Mouse (Mus musculus): ENCODE measurements around the gene Cd93.
A peak's percentile ranks its signal among the peaks of the same experiment; 100 is the strongest.

The Cd93 gene

DNA sequence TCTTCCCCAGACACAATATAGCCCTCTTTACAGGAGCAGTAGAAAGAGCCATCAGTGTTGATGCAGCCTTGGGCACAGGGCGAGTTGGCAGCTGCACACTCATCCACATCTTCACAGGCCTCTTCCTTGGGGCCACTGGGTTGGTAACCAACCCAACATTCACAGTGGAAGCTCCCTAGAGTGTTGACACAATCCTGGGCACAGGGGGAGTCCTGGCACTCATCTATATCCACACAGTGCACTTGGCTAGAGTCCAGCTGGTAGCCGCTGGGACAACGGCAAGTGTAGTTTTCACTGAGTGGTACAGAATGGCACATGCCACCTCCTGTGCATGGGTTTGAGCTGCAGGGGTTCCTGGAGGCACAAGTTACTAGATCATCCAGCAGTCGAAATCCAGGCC, 1.2 kb downstream of the Cd93 start:
- DNase-seq (ENCODE audit: extremely low spot score), result no peak

DNA sequence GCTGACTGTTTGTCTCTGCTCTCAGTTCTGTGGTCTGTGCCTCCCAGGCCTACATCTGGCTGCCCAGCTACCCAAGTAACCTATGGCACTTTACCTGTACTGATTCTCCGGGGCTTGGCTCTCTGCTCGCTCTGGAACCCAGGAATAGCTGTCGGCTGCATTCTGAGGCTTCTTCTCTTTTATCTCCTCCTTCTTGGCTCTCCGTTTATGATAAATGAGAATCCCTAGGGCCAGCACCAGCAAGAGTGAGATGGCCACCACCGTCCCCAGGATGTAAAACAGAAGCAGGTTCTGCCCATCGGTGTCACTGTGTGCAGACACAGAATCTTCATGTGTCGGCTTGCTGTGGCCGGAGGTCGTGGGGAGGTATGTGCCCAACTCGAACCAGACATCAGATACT, 1.9 kb downstream of the Cd93 start:
- no peak for DNase-seq (ENCODE audit: extremely low spot score)

DNA sequence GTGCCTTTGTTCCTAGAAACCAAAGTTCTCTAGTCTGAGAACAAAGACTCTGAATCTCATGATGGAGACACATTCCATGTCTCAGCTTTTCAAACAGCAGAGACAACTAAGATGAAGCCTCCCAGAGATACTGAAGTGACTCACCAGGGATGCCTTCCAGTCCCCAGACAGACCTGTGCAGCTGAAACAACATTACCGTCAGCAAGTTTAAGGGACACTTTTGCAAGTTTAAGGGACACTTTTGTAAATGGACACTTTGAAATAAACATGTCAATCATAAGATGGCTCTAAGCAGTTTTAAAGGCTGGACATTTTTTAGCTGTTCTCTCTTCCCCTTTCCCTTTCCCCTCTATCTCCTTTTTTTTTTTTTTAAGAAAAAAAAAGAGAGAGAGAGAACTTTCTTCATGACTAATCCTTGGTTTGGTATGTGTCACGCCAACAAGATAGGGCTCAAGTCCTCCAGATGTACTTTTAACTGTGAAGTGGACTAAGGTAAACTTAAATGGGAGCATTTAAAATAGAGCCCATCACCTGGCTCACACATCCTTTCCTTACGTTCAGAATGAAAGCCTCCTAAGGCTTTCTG, 3.6 kb downstream of the Cd93 start:
- DNase-seq (ENCODE audit: extremely low spot score), result no peak

DNA sequence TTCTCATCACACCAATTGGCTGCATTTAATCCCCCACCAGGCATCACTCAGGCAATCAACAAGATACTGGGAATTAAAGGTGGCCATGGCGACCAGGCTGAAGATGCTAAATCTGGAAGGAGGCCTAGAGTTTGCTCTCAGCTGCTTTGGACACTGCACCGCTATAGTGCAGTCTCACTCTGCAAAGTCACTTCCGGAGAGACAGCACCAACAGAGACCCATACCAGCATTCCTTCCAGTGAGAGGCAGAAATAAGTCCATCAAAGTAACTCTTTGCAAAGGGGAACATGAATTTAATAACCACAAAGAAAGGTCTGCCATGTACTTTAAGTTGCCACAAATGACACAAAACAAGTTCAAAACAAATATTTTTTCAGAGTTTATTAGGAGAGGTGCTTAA, 7.1 kb downstream of the Cd93 start:
- no peak for DNase-seq (ENCODE audit: extremely low spot score)

DNA sequence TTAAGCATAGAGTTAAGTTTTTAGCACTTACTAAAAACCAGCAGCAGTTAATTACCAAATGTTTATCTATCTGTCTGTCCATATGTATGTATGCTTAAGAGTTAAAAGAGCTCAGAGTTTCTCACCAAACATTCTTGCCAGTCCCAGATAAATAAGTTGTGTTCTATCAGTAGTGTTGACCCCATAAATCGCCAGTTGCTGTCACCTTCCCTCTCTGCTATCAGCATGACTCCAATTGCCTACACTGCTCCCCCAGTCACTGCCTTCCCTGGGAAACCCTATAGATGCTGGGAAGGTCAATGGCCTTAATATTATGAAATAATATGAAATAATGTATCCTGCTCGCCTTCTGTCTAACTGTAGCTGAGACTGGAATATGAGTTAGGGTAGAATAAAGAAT, 11.0 kb downstream of the Cd93 start:
- no peak for DNase-seq (ENCODE audit: extremely low spot score)

DNA sequence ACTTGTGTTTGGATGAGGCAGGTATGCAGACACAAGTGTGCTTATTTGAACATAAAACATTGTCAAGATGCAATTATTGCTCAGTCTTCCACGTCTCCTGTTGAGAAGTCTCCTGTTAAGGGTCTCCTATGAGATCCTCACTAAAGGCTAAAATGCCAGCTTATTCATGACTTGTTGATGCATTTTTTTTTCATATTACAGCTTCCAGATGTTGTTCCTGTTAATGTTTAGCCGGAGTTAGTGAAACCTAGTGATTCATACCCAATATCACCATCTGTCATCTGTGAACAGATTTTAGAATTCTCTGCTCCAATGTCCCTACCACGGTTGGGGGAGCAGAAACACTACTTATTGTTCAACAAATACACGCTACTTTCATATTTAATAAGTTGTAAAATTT, 12.4 kb downstream of the Cd93 start:
- DNase-seq (ENCODE audit: extremely low spot score), result no peak

DNA sequence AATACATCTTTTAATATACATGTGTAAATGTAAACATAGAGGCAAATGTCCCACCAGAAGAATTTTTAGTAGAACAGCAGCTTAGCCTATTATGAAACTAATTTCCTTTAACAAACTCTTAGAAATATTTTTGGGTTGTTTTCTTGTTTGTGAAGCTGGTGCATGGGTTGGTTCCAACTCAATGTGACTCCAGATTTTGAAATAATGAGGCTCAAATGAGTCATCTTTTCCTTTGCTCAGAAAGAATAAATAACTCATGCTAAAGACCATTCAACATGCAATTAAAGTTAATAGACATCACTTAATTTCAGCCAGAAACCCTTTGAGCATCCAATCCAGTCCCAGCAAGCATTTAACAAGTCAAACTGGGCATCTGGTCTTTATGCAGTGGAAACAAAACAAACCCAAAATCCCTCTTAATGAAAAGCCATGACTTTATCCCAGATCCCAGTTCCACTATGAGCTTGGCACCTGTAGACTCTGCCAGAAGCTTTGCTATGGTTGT, 14.3 kb downstream of the Cd93 start:
- DNase-seq (ENCODE audit: extremely low spot score), result no peak

DNA sequence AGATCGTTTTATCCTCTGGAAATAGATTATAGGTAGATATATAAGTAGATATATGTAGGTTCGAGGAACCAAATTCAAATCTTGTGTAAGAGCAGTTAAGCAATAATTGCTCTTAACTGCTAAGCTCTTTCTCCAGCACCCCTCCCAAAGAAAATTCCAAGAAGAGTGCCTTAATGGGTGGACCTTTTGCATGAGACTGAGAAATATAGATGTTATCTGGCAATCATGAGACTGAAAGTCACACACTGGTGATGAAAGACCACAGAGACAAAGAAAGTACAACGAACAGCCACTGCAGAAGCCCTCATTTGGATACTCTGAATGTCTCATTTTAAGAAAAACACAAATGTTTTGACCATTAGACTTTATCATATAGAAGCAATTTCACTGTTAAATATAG, 14.8 kb downstream of the Cd93 start:
- no peak for DNase-seq (ENCODE audit: extremely low spot score)

DNA sequence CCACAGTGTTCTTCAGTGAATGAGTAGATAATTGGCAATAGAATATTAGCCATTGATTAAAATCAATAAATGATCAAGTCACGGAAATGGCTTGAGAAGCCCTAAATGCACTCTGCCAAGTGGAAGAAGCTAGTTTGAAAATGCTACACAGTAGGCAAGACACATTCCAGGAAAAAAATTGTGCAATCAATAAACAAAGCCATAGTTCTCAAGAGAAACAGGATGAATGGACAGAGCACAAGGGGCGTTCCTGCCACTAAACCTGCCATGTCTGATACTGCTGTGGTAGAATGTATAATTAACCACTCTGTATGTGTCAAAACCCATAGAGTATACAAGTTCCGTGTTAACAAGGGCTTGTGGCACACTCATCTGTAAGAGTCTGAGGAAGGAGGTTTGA, 15.8 kb downstream of the Cd93 start:
- no peak for DNase-seq (ENCODE audit: extremely low spot score)

DNA sequence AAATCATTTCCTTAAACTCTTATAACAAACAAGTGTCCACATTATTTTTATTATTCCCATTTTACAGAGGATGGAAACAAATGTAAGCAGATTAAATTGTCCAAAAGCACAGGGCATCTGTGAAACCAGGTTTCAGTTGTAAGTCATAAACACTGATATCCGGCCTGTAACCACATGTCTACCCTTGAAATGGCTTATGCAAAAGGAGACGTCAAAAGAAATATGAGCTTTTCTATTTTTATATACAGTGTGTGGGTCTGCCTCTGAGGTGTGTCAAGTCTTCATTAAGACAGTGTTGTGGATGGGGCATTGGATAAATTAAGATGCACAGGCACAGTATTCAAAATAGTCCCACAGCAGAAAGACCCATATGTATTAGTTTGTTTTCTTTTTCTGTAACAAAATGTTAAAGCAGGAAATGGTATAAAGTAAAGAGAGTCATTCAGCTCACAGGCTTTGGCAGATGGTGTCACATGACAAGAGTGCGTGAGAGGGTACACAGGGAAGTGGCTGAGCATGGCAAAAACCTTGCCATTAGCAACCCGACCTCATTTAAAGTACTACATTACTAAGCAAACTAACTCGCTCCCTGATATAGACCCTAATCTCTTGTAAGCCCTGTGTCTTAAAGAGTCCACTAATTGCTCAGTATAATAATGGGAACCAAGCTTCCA, 17.5 kb downstream of the Cd93 start:
- no peak for DNase-seq (ENCODE audit: extremely low spot score)

DNA sequence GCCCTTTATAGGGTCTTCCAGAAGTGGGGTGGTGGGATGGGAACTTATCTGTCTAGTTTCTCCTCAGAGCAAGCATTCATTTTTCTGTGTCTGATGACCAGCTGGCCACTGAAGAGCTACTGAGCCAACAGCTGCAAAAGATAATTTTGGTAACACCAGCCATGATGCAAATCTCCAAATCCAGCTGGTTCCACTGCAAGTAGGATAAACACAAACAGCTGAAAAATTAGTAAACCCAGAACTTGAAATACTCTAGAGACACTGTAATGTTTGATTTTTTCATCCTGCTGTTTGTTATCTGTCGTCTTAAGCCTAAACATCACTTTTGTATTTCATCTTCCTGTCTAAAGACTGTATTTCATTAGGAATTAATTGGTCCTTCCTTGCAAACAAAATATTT, 21.7 kb downstream of the Cd93 start:
- no peak for DNase-seq (ENCODE audit: extremely low spot score)

DNA sequence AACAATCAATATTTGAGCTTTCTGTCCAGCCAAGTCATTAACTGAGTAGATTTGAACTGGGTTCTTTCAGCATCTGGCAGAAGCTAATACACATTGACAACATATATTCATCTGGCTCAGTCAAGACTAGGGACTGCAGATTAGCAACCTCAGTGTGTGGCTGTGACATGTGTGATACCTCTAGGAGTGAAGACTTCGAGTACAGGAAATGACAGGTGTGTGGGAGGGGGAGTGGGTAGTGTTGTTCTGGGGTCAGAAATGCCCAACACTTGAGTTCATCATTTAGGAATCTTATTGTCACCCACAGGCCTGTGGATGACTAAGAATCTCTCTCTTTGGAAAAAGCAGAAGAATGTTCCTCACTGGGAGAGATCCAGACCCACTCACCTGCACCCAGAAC, 22.3 kb downstream of the Cd93 start:
- no peak for DNase-seq (ENCODE audit: extremely low spot score)

DNA sequence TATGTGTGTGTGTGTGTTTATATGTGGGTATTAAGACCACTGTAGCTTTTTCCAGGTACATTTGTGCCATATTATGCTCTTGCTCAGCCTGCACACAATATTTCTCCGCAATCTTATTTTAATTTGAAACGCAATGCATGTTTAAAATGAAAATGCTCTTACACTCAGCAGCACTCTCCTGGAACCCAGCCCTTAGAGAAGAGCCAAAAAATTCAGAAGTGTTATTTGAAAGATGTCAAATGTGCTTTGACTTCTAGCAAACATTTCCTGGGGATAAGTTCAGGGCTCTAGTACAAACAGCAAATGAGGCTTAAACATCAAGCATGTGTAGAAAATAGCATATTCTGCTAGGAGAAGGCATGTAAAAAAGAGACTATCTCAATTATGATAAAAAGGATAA, 23.6 kb downstream of the Cd93 start:
- no peak for DNase-seq (ENCODE audit: extremely low spot score)

DNA sequence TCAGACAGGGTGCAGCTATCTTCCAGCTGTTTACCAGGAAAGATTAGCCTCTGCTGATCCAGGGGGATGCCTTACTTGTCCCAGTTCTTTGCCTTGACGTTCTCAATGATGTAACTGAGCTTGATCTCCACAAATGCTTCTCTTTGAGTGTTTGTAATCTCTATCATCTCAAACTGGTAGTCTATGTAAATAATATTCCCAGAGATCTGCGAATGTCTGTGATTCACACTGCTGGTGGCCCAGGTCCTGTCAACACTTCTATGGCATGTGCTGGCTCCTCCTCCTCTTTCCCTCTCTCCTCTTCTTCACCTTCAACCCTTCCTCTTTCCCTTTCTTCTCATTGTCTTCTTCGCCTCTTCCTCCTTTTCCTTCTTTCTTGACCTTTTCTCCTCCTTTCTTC, 24.2 kb downstream of the Cd93 start:
- no peak for DNase-seq (ENCODE audit: extremely low spot score)

DNA sequence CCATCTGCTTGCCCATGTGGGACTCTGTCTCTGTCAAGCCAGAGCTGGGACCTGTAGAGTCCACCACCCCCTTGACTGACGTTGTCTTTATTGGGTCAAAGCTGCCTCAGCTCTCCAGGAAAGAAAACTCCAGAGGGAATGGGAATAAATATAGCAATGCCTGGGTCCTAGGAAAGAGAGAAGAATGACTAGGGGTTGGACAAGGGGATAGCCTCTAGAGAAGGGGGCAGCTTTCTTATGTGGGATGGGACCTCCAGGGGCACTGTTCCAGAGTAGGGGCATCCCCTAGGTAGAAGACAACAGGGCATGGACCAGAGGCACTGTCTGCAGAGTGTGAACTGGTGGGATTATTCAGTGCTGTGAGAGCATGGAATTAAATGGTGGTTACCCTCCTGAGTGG, 33.5 kb downstream of the Cd93 start:
- no peak for DNase-seq (ENCODE audit: extremely low spot score)

DNA sequence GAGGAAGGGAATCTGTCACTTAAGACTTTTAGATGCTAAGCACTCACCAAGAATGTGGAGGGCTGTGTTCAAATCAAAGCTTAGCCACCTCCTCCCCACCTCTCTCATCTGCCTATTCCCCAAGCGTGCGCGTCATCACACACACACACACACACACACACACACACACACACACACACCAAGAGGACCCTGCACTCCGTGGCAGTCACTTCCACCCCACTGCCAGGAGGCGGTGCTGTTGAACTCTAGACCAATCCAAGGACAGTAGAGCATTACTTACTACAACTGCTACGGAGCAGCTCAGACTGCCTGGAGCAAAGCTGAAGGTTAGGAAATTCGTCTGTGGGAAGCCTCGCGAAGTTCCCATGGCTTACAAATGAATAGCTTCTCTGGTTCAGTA, 34.2 kb downstream of the Cd93 start:
- peak; percentile 74 for DNase-seq (ENCODE audit: extremely low spot score)

DNA sequence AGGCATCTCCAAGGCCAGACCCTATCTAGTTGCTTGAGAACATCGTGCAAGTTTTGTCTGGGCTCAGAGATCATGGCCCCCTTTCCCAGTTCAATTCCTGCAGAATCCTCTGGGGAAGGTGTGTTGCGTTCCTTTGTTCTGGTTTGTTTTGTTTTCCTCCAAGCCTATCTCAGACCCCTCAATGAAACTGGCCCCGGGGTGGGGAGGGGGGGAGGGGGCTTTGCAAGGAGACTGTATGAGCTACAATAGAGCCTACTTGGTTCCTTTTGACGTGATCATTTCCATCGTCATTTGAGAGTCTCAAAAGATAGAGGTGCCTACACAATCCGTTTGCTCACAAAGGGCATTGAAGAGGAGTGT, 34.6 kb downstream of the Cd93 start:
- DNase-seq (ENCODE audit: extremely low spot score), result peak; percentile 18

DNA sequence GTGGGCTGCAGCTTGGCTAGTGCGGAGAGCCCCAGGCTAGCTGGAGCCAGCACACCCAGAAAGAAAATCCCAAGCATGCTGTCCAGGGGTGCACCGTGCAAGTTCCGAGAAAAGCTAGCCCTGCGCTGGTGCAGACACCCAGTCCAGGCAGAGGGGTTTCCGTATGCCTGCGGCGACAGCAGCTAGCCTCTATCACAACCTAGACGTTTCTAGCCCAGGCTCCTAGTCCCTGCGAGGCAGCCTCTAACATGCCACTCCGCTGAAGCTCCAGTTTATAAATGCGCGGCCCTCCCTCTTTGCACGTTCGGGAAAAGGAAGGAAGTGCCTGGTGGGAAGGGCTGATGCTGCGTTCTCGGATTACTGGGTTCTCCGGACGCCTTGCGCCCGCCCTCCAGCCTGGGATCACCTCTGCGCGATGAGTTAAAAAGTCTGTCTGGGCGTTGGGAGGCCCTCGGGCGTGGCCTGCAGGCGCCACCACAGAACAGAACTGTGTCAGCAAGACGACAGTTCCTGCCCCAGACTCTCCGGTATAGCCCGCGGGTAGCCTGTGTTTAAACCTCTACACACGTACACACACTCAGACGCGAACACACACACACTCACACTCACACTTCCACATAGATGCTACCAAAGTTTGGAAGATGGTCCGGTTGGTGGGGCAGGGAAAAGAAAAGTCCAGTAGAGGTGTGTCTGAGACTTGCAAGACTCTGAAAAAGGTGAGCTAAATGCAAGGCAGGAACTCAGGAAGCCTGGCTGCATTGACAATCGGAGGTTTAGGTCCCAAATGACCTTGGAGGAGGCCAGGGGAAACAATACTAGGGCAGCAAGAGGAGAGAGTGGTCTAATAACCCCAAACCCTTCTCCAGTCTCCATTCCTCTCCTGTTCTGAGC, 35.2 kb downstream of the Cd93 start, which contains the start of gene Thbd:
Thbd (minus strand) TSS at position 319 of the 891 bp plus-strand sequence.
- DNase-seq (ENCODE audit: extremely low spot score), result peak; percentile 27

DNA sequence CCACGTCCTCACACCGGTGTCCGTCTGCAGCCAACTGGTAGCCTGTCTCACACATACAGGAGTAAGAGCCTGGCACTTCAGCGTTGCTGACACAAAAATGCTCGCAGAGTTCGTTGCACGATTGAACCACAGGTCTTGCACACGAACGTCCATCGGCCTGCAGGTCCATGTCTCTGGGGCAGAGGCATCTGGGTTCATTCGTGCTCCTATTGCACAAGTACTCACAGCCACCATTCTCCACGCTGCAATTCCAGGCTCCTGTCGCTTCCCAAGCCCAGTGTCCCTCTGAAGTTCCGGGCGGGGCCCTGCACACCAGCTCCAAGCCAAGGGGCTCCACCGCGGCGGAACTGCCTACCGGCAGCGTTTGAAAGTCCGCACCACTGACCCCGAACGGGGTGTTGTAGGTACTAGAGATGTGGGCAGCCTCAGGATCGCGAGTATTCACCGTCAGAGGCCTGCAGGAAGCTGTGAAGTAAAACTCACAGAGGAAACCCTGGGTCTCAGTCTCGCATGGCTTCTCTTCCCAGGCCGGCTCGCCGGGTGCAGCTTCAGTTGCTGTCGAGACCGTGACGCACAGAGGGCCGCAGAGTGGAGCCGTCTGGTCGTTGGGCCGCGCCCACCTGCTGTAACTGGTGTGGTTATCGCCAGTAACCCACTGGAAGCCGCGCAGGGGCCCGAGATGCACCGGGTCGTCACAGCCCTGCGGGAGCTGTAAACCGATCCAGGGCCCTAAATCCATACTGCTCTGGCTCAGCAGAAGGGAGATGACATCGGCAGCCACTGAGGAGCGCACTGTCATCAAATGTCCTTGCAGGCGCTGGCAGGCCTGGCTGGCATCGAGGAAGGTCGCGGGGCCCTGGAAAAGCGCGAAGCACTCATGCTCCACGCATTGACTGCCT, 36.1 kb downstream of the Cd93 start:
- peak; percentile 58 for DNase-seq (ENCODE audit: extremely low spot score)

DNA sequence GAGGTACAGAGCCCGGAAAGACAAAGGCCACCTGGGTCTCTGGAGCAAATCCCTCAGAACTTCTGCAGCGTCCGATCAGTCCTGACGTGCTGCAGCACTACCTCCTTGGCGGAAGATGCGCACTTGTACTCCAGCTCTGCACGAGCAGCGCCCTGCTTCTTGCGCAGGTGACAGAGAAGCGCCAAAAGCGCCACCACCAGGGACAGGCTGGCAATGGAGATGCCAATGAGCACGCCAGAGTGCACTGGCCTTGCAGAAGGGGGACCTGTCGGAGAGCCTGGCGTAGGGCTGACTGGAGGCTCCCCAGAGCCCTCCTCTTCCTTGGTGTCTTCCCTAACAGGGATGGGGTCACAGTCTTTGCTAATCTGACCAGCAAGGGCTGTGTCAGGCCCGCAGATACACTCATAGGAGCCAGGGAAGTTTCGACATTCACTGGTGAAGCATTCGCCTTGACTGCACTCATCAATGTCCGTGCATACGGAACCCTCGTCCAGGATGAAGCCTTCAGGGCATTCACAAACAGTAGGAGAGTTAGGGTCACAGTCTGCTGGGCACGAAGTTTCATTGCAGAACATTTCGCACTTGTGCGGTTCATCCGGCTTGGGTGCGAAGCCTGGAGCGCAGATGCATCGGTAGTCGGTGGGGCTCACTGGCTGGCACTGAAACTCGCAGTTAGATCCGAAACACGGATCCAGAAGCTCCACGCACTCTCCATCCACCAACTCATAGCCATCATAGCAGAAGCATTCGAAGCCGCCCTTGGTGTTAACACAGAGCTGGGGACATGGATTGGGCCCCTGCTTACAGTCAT, 37.0 kb downstream of the Cd93 start:
- DNase-seq (ENCODE audit: extremely low spot score), result peak; percentile 42

DNA sequence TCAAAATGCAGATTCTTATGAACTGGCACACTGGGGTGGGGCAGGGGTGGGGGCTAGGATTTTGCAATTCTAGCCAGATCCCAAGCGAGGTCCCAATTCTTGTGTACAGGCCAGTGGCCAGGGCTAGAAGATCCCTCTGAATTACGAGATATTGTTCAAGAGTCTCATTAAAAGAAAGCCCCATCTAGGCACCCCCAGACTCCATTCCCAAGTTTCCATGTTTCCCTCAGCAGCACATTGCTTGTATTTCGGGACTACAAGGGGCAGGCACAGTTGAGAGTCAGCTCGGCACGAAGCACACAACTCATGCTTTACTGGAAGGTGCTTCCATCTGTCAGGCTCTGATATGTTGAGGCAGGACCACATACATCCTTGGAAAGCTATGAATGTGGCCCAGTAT, 38.5 kb downstream of the Cd93 start:
- DNase-seq (ENCODE audit: extremely low spot score), result no peak
